Mouse (Mus musculus) olfactory bulb, adult 2 months (tissue): Measurements from ENCODE around the gene Arrb1.

Experiments used
- CTCF ChIP-seq: fragments of 200-500 bp; IDR thresholded peaks from 2 replicates; pipeline ENCODE4 v1.5.1; 2012; ENCODE audit warnings: low read depth, mild to moderate bottlenecking, low read length, moderate library complexity; ENCODE audit not compliant: insufficient read depth
- POLR2A ChIP-seq: fragments of 200-500 bp; IDR thresholded peaks from 2 replicates; pipeline ENCODE4 v1.6.1; 2012; ENCODE audit warnings: mild to moderate bottlenecking, low read depth, low read length, moderate library complexity; ENCODE audit not compliant: insufficient read depth

DNA sequence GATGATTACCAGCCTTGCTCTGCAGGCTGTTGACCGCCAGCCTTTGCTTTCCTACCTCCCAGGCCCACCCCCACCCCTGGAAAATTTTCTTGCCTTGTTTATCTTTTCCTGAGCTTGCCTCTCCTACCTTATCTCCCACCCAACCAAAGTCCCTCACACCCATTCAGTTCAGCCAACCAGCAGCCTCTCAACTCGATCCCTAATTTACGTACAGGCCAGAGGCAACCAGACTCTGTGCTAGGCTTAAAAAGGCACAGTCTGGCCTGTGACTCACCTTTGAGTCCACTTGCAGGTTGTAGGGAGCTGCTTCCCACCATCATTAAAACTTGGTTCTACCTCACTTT lies 18.5 kb upstream of the Arrb1 start:
- TF ChIP-seq CTCF = no peak
- no peak for TF ChIP-seq POLR2A
